Mouse (Mus musculus): ENCODE data around the gene Agpat4.

DNA sequence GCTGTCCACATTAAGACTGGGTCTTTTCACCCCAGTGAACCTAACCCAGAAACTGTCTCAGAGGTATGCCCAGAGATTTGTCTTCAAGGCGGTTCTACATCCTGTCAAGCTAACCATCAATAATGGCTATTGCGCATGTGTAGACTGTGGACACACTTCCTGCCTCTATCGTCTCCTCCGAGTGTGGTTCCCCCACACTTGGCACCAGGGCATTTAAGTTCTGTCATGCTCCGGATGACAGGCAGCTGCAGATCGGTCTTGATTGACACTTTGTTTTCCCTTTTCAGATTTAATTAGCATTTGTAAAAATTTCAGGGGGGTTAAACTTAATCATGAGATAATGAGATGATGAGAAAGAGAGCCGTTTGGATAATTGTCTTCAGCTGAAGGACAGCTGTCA is 56.4 kb downstream of the Agpat4 start:
- TF ChIP-seq CTCF (IDR thresholded peaks at IDR 0.05; ENCODE audit: insufficient read depth, low read depth, low read length) (no peak), POLR2A (IDR thresholded peaks at IDR 0.05; ENCODE audit: insufficient read depth, low read depth, low read length) (no peak)

Data from olfactory bulb, adult 2 months (tissue).